Mouse (Mus musculus) myocyte (in vitro differentiated cells): ENCODE measurements at regions not wholly inside any gene's neighbourhood (a gene's known extent, or its start where the extent isn't known, plus 50 kb on each side); places are given as distances from the start of the nearest gene placed in this dataset.

Experiments
- MAX ChIP-seq: IDR thresholded peaks from one replicate; pipeline ENCODE4 v1.6.1; 2011; ENCODE audit warnings: low read depth, mild to moderate bottlenecking, control low read depth
- POLR2A ChIP-seq: IDR thresholded peaks from one replicate; pipeline ENCODE4 v1.6.1; 2011; ENCODE audit warnings: low read depth, mild to moderate bottlenecking, control low read depth, moderate library complexity; ENCODE audit not compliant: insufficient read length
- POLR2AphosphoS2 ChIP-seq: IDR thresholded peaks from one replicate; pipeline ENCODE4 v1.6.1; 2011; ENCODE audit warnings: low read depth, control low read depth; ENCODE audit not compliant: insufficient read length

GRCm38 (mm10) chr16:50852081-50852480, 261.1 kb upstream of the Ccdc54 start:
- TF ChIP-seq MAX = no peak
- TF ChIP-seq POLR2A = no peak
- TF ChIP-seq POLR2AphosphoS2 = no peak
